Mouse (Mus musculus) midbrain, postnatal 0 days (tissue): Measurements from ENCODE around the gene Mrgprh. TPM values are rescaled to one million over a fixed set of nuclear protein-coding genes. Genes with fewer than 3 reads are reported as not detected.

Experiments used
- ATAC-seq: fragments of 200-750 bp; cut with Nextera tagmentation; 2 replicates; pipeline ENCODE4 v1.8.0; 2017; ENCODE audit warnings: moderate number of reproducible peaks, mild to moderate bottlenecking, moderate TSS enrichment, moderate library complexity; ENCODE audit not compliant: low FRiP score
- DNase-seq: peaks from one replicate; pipeline ENCODE4 v3.0.0-alpha.2; 2015; ENCODE audit warnings: low spot score
- H3K27ac ChIP-seq: fragments of 300-500 bp; sonication (generic); 2 replicates; pipeline ENCODE4 v1.5.1; 2014; ENCODE audit warnings: low read depth, mild to moderate bottlenecking, low read length, mixed read lengths
- H3K27me3 ChIP-seq: fragments of 300-500 bp; sonication (generic); 2 replicates; pipeline ENCODE4 v1.6.1; 2014; ENCODE audit warnings: low read length, control low read depth, mixed read lengths; ENCODE audit not compliant: insufficient read depth
- H3K36me3 ChIP-seq: fragments of 300-500 bp; sonication (generic); 2 replicates; pipeline ENCODE4 v1.6.1; 2014; ENCODE audit warnings: low read length, control low read depth, mixed read lengths; ENCODE audit not compliant: insufficient read depth
- H3K4me1 ChIP-seq: fragments of 300-500 bp; sonication (generic); 2 replicates; pipeline ENCODE4 v1.6.1; 2014; ENCODE audit warnings: mild to moderate bottlenecking, control low read depth, antibody characterized with exemption, low read length, mixed read lengths; ENCODE audit not compliant: insufficient read depth
- H3K4me2 ChIP-seq: fragments of 300-500 bp; sonication (generic); 2 replicates; pipeline ENCODE4 v1.6.1; 2014; ENCODE audit warnings: low read depth, mild to moderate bottlenecking, low read length, mixed read lengths; ENCODE audit not compliant: poor library complexity, severe bottlenecking
- H3K4me3 ChIP-seq: fragments of 300-500 bp; sonication (generic); 2 replicates; pipeline ENCODE4 v1.5.1; 2014; ENCODE audit warnings: low read depth, mild to moderate bottlenecking, low read length, moderate library complexity
- H3K9ac ChIP-seq: fragments of 300-500 bp; sonication (generic); replicated peaks from 2 replicates; pipeline ENCODE4 v1.6.1; 2014; ENCODE audit warnings: mild to moderate bottlenecking, low read length, moderate library complexity, mixed read lengths; ENCODE audit not compliant: poor library complexity, severe bottlenecking
- H3K9me3 ChIP-seq: fragments of 300-500 bp; sonication (generic); 2 replicates; pipeline ENCODE4 v1.6.1; 2016; ENCODE audit warnings: low read length, control low read depth
- CTCF ChIP-seq: IDR thresholded peaks from 2 replicates; pipeline ENCODE4 v1.5.1; 2016; ENCODE audit warnings: antibody characterized with exemption, mild to moderate bottlenecking
- WGBS: fragments of 180-500 bp; shearing (Covaris S2); extraction: QIAGEN DNeasy Blood & Tissue Kit; methylation state at CpG from one replicate; pipeline ENCODE4 v1.1.7; 2014; 5-methylcytosine and 5-hydroxymethylcytosine counted together
- polyA plus RNA-seq: library from polyadenylated mRNA; unstranded; fragments of >200 nt; fragmentation: Nextera tagmentation; extraction: Ambion mirVana; gene quantifications from 2 replicates; pipeline ENCODE4 v1.2.1, GENCODE M21; 2015
- total RNA-seq: library from RNA; depleted of rRNA; stranded (reverse); fragments of >200 nt; gene quantifications from 2 replicates; pipeline ENCODE4 v1.2.3, GENCODE M21; 2014

Gene Mrgprh
- total and polyA plus RNA-seq, 2 experiments from 2014 or later = not detected

- Histone ChIP-seq H3K9me3 (no peaks in the 10 kb centered on the region), H3K36me3 (no peaks in the 10 kb centered on the region), H3K27ac (no peak overlapping the region), H3K4me2 (no peak overlapping the region), H3K4me3 (no peak overlapping the region), H3K27me3 (no peaks in the 10 kb centered on the region), H3K4me1 (no peaks in the 10 kb centered on the region), H3K9ac (no peak overlapping the region)
- TF ChIP-seq CTCF = no peak
- DNase-seq = no peak
- WGBS = 70% methylated on average over 4 of the region's 4 CpGs
- ATAC-seq = no peak
These were observed 28.1 kb upstream of the Mrgprh start for GRCm38 (mm10) chr17:12847736-12848135.

GRCm38 (mm10) chr17:12849778-12850382 lies 26.0 kb upstream of the Mrgprh start:
- no peak for ATAC-seq
- H3K27ac ChIP-seq = no peak overlapping the region
- H3K4me1 ChIP-seq = no peaks in the 10 kb centered on the region
- no peaks in the 10 kb centered on the region for H3K27me3 ChIP-seq
- 86% methylated on average over 8 of the region's 8 CpGs for WGBS
- H3K4me3 ChIP-seq = no peak overlapping the region
- H3K9ac ChIP-seq = no peak overlapping the region
- H3K9me3 ChIP-seq = no peaks in the 10 kb centered on the region
- no peak overlapping the region for H3K4me2 ChIP-seq
- TF ChIP-seq CTCF = no peak
- DNase-seq = no peak
- H3K36me3 ChIP-seq = no peaks in the 10 kb centered on the region

DNA sequence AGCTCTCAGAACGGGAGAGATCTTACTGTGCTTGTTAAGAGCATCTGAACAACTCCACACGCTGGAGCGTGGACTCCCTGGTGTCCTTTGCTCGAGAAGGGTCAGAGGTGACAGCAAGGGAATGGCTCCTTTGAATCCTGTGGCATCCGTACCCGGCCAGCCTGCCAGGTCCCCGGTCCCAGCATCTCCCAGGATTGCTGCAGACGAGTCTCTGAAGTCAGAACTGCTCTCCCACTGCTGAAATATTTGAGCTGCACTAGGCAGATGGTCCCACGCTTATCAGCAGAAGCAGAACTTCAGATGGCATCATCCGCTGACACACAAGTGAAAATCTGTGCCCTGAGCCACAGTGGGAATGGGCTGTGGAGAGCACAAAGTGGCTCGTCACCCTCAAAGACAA lies 24.1 kb upstream of the Mrgprh start:
- no peak for DNase-seq
- no peak overlapping the region for H3K9ac ChIP-seq
- 70% methylated on average over 11 of the region's 11 CpGs for WGBS
- TF ChIP-seq CTCF = no peak
- no peak overlapping the region for H3K27ac ChIP-seq
- no peak overlapping the region for H3K4me2 ChIP-seq
- no peaks in the 10 kb centered on the region for H3K9me3 ChIP-seq
- H3K4me1 ChIP-seq = no peaks in the 10 kb centered on the region
- no peak overlapping the region for H3K4me3 ChIP-seq
- no peaks in the 10 kb centered on the region for H3K36me3 ChIP-seq
- ATAC-seq = no peak
- H3K27me3 ChIP-seq = no peaks in the 10 kb centered on the region

DNA sequence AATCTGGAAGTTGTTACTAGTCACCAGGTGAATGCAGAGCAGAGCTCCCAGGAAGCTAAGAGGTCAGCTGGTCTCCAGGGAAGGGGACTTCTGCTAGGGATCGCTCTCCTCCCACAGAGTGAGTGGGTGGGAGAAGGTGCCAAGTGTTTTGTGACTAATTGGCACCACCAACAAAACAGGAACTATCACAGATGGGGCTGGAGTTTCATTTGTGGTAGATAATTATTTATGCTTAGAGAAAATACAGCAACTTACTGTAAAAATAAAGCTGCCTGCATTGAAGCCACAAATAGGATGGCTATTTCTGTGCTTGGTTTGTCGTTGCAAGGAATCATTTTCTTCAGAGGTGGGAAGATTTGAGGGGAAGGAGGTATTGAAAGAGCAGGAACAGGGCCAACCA lies 22.0 kb upstream of the Mrgprh start:
- H3K4me2 ChIP-seq = no peak overlapping the region
- H3K4me1 ChIP-seq = no peaks in the 10 kb centered on the region
- ATAC-seq (no peak), DNase-seq (no peak)
- no peaks in the 10 kb centered on the region for H3K36me3 ChIP-seq
- no peaks in the 10 kb centered on the region for H3K9me3 ChIP-seq
- no peak overlapping the region for H3K9ac ChIP-seq
- H3K27ac ChIP-seq = no peak overlapping the region
- H3K27me3 ChIP-seq = no peaks in the 10 kb centered on the region
- WGBS = 81% methylated on average over 2 of the region's 2 CpGs
- H3K4me3 ChIP-seq = no peak overlapping the region
- TF ChIP-seq CTCF = no peak

DNA sequence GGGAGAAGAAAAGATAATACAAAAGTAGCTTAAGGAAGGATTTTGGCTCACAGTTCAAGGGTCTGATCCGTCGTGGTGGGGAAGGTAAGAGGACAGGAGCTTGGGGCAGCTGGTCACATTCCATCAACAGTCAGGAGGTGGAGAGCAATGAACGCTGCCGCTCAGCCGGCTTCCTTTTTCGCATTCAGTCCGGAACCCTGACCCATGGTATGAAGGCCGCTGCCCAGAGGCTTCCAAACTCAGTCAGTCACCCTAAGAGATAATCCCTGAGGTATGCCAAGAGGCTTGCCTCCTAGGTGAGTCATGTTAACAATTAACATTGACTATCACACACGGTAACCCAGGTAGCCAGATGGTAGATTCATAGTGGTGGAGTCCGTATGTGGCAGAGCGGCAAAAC lies 21.4 kb upstream of the Mrgprh start:
- no peak overlapping the region for H3K4me2 ChIP-seq
- 93% methylated on average over 11 of the region's 11 CpGs for WGBS
- DNase-seq (no peak), ATAC-seq (no peak)
- H3K36me3 ChIP-seq = no peaks in the 10 kb centered on the region
- no peak overlapping the region for H3K9ac ChIP-seq
- no peak overlapping the region for H3K27ac ChIP-seq
- no peaks in the 10 kb centered on the region for H3K27me3 ChIP-seq
- no peak for TF ChIP-seq CTCF
- H3K4me1 ChIP-seq = no peaks in the 10 kb centered on the region
- no peaks in the 10 kb centered on the region for H3K9me3 ChIP-seq
- H3K4me3 ChIP-seq = no peak overlapping the region

DNA sequence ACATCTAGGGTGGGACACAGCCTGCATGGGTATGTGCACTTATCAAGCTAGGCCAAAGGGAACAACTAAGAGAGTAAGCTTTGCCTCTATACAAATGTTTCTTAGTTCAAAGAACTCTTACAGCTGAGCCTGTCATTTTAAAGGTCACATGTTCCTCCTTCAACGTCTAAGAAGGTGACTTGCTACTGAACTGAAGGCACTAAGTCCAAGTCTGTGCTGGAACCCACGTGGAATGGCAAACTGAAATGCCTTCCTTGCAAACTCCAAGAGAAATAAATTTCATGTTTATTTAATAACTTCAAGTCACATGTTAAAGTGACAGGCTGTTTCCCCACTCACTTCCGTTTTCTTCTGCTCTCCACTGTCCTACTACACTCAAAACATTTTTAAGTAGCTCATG lies 18.4 kb upstream of the Mrgprh start:
- DNase-seq (no peak), ATAC-seq (no peak)
- H3K4me1 ChIP-seq = no peaks in the 10 kb centered on the region
- TF ChIP-seq CTCF = no peak
- H3K9me3 ChIP-seq = no peaks in the 10 kb centered on the region
- H3K4me3 ChIP-seq = no peak overlapping the region
- H3K27me3 ChIP-seq = no peaks in the 10 kb centered on the region
- 57% methylated on average over 3 of the region's 3 CpGs for WGBS
- no peak overlapping the region for H3K27ac ChIP-seq
- no peak overlapping the region for H3K9ac ChIP-seq
- no peak overlapping the region for H3K4me2 ChIP-seq
- H3K36me3 ChIP-seq = no peaks in the 10 kb centered on the region
